Mouse (Mus musculus) midbrain, embryonic 13.5 days (tissue): ENCODE measurements around the gene Lrrn2. TPM values are rescaled to one million over a fixed set of nuclear protein-coding genes. Genes with fewer than 3 reads are reported as not detected.
A peak's percentile ranks its signal among the peaks of the same experiment; 100 is the strongest.

ENCODE experiments used
- ATAC-seq: fragments of 200-750 bp; cut with Nextera tagmentation; 2 replicates; pipeline ENCODE4 v1.8.0; 2017; ENCODE audit warnings: mild to moderate bottlenecking, moderate TSS enrichment, moderate library complexity
- H3K27ac ChIP-seq: fragments of 300-500 bp; sonication (generic); 2 replicates; pipeline ENCODE4 v1.5.1; 2015; ENCODE audit warnings: inconsistent platforms, mild to moderate bottlenecking, moderate library complexity
- H3K27me3 ChIP-seq: fragments of 300-500 bp; sonication (generic); 2 replicates; pipeline ENCODE4 v1.6.1; 2015; ENCODE audit warnings: mild to moderate bottlenecking, inconsistent platforms
- H3K36me3 ChIP-seq: fragments of 300-500 bp; sonication (generic); 2 replicates; pipeline ENCODE4 v1.6.1; 2015; ENCODE audit warnings: mild to moderate bottlenecking, inconsistent platforms
- H3K4me1 ChIP-seq: fragments of 300-500 bp; sonication (generic); replicated peaks from 2 replicates; pipeline ENCODE4 v1.6.1; 2015; ENCODE audit warnings: inconsistent platforms
- H3K4me2 ChIP-seq: fragments of 300-500 bp; sonication (generic); replicated peaks from 2 replicates; pipeline ENCODE4 v1.6.1; 2015; ENCODE audit warnings: moderate library complexity, mild to moderate bottlenecking, inconsistent platforms
- H3K4me3 ChIP-seq: fragments of 300-500 bp; sonication (generic); replicated peaks from 2 replicates; pipeline ENCODE4 v1.5.1; 2015; ENCODE audit warnings: mild to moderate bottlenecking, inconsistent platforms
- H3K9ac ChIP-seq: fragments of 300-500 bp; sonication (generic); replicated peaks from 2 replicates; pipeline ENCODE4 v1.6.1; 2015; ENCODE audit warnings: mild to moderate bottlenecking, inconsistent platforms
- H3K9me3 ChIP-seq: fragments of 300-500 bp; sonication (generic); 2 replicates; pipeline ENCODE4 v1.6.1; 2016; ENCODE audit warnings: mild to moderate bottlenecking, inconsistent platforms
- WGBS: fragments of 180-500 bp; shearing (Covaris S2); methylation state at CpG from one replicate; pipeline ENCODE4 v1.1.7; 2015; 5-methylcytosine and 5-hydroxymethylcytosine counted together
- polyA plus RNA-seq: library from polyadenylated mRNA; unstranded; fragments of >200 nt; fragmentation: Nextera tagmentation; extraction: Ambion mirVana; gene quantifications from 2 replicates; pipeline ENCODE4 v1.2.1, GENCODE M21; 2015

Lrrn2 gene
- polyA plus RNA-seq, 1 experiment from 2014 or later, result 30.3 TPM

DNA sequence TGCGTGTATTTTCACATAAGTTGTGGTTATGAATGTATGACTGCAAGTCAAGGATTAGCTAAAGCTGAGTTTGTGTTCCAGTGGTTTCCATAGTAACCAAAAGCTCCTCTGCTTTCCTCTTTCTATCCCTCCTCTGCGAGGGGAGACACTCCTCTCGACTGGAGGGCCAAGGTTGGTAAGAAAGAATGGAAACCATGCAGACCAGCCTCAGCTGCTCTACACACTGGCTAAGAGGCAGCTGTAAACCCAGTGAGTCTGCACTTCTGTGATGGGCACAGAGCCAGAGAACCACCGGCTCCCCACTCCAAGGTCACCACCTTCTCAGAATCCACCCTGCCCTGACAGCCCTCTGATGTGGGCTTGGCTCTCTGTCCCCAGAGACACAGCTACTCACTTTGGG lies 28.3 kb upstream of the Lrrn2 start:
- peak; percentile 30; the same call in 1 of the 2 replicates for ATAC-seq
- WGBS, result 37% methylated on average over 4 of the region's 4 CpGs
- no peak overlapping the region for H3K4me2 ChIP-seq
- H3K9ac ChIP-seq, result no peak overlapping the region
- H3K4me3 ChIP-seq, result no peak overlapping the region
- no peak overlapping the region for H3K27ac ChIP-seq
- no peaks in the 10 kb centered on the region for H3K27me3 ChIP-seq
- H3K4me1 ChIP-seq, result peaks cover 22% of the 10 kb centered on the region
- H3K9me3 ChIP-seq, result peaks cover 5% of the 10 kb centered on the region; the same call in 1 of the 2 replicates
- no peaks in the 10 kb centered on the region for H3K36me3 ChIP-seq

DNA sequence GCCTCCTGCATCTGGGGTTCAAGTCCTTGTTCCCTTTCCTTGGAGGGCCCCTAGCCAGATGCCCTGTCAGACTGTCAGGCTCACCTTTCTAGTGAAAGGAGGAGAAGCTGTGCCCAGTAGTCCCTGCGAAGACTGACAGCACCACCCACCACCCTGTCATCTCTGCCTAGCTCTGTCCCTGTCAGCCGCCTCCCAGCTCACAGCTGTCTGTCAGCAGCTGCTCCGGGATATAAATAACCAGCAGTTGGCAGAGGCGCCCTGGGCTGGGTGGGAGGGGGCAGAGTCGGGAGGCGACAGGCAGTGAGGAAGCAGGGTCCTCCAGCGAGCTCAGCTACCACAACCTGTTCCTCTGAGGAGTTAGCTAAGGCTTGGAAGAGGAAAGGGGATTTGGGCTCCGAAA lies 26.8 kb upstream of the Lrrn2 start:
- ATAC-seq, result peak; percentile 74; the same call in 1 of the 2 replicates

DNA sequence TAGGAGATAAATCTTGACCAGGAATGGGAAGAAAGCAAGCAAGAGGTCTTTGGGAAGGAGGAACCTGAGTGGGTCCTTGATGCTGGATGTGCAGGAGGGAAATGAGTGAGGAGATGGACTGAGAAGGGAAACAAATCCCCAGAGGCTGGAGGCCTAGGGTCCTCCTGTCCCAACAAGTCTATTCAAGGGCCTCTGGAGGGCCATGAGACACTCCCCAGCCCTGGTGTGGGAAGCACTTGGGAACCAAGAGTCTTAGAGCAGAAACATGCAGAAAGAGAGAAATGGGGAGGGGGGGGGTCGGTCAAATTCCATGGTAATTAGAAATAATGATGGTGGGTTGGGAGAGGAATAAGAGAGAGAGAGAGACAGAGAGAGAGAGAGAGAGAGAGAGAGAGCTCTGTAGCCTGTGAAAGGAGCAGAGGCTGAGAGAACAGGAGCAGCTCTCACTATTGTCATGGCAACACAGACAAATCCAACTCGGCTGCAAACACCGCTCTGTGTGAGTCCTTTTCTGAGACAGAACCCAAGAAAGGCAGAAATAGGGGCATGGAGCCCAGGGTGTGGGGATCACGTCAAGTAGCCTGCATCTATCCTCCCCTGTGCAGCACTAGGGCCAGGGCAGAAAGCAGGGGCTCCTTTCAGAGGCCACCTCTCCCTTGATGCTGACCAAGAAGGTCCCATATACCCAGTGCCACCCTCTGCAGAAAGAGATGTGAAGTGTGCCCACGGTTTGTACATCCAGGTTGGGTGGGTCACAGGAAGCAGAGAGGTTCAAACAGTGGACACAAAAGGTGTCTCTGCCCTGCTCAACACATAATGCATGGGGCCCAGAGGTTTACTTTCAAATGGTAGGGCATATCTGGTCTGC lies 21.3 kb upstream of the Lrrn2 start:
- Histone ChIP-seq H3K27me3 (peaks cover 5% of the 10 kb centered on the region; the same call in 1 of the 2 replicates), H3K9me3 (no peaks in the 10 kb centered on the region), H3K27ac (peak overlapping the region; percentile 44), H3K4me2 (no peak overlapping the region), H3K4me3 (no peak overlapping the region), H3K9ac (no peak overlapping the region), H3K36me3 (no peaks in the 10 kb centered on the region), H3K4me1 (peaks cover 19% of the 10 kb centered on the region)
- ATAC-seq, result peak; percentile 92
- 13% methylated on average over 5 of the region's 5 CpGs for WGBS

More for the DNA sequence above, 26.8 kb upstream of the Lrrn2 start:
- H3K9me3 ChIP-seq, result no peaks in the 10 kb centered on the region
- H3K4me1 ChIP-seq, result peaks cover 25% of the 10 kb centered on the region
- no peak overlapping the region for H3K4me3 ChIP-seq
- no peak overlapping the region for H3K9ac ChIP-seq
- H3K27me3 ChIP-seq, result no peaks in the 10 kb centered on the region
- whole genome bisulfite sequencing, result 41% methylated on average over 8 of the region's 8 CpGs
- H3K36me3 ChIP-seq, result no peaks in the 10 kb centered on the region
- no peak overlapping the region for H3K27ac ChIP-seq
- no peak overlapping the region for H3K4me2 ChIP-seq

DNA sequence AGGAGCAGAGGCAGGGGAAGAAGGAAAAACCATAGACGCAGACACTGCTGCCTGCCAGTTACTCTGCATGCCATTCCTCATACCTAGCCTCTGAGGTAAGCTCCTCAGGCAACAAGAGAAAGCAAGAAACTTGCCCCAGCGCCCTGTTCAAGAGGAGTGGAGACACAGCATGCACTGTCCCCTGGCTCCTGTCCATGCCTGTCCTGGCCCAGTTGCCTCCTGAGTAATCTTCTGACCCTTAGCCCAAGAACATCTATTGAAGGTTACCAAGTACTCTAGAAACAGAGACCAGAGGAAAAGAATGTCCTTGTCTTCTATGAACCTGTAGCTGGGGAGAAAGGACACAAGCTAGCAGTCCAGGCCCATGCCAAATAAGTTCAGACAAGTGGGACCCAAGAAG lies 15.9 kb upstream of the Lrrn2 start:
- 86% methylated on average over 2 of the region's 2 CpGs for WGBS
- H3K4me2 ChIP-seq, result no peak overlapping the region
- H3K9ac ChIP-seq, result no peak overlapping the region
- H3K9me3 ChIP-seq, result no peaks in the 10 kb centered on the region
- no peak overlapping the region for H3K4me3 ChIP-seq
- H3K4me1 ChIP-seq, result peaks cover 6% of the 10 kb centered on the region
- no peaks in the 10 kb centered on the region for H3K36me3 ChIP-seq
- no peak overlapping the region for H3K27ac ChIP-seq
- no peak for ATAC-seq
- peaks cover 5% of the 10 kb centered on the region; the same call in 1 of the 2 replicates for H3K27me3 ChIP-seq

DNA sequence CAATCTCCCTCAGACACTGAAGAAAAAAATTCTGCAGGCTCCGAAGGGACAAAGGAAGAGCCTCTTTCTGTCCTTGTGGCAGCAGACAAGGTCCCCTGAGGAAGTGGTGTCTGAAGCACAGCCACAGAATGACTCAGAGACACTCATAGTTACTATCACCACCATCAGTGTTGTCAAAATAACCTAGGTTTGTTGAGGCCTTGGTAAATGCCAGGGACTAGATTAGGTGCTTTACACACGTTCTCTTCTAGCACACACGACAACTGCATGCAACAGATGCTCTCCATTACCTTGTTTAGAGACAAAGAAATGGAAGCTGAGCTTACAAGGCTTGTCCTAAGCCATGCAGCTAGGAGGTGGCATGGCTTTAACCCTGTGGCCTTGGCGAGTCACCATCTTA lies 14.5 kb upstream of the Lrrn2 start:
- no peak for ATAC-seq
- 91% methylated on average over 4 of the region's 4 CpGs for WGBS
- H3K27me3 ChIP-seq, result peaks cover 5% of the 10 kb centered on the region; the same call in 1 of the 2 replicates

DNA sequence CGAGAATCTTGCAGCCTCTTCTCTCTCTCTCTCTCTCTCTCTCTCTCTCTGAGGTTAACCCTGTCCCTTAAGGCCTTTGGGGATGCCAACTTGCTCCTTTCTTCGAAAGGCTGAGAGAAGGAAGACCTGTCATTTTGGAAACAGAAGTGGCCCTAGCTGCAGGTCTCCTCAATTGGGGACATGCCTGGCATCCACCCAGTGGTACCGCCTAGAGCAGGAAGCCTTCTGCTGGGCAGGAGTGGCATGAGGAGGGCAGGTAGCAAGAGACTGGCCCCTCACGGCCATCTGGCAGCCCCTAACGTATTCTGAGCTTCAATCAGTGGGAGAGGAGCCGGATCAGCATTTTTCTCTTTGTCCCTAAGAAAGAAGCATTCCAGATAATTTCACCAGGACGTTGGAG lies 9.7 kb upstream of the Lrrn2 start:
- 49% methylated on average over 7 of the region's 7 CpGs for WGBS
- Histone ChIP-seq H3K4me1 (no peaks in the 10 kb centered on the region), H3K4me2 (no peak overlapping the region), H3K36me3 (no peaks in the 10 kb centered on the region), H3K27ac (no peak overlapping the region), H3K4me3 (no peak overlapping the region), H3K9me3 (no peaks in the 10 kb centered on the region), H3K27me3 (no peaks in the 10 kb centered on the region), H3K9ac (no peak overlapping the region)
- ATAC-seq, result no peak

More for the DNA sequence above, 14.5 kb upstream of the Lrrn2 start:
- Histone ChIP-seq H3K9me3 (no peaks in the 10 kb centered on the region), H3K4me3 (no peak overlapping the region), H3K36me3 (no peaks in the 10 kb centered on the region), H3K9ac (no peak overlapping the region), H3K27ac (no peak overlapping the region), H3K4me2 (no peak overlapping the region), H3K4me1 (no peaks in the 10 kb centered on the region)

DNA sequence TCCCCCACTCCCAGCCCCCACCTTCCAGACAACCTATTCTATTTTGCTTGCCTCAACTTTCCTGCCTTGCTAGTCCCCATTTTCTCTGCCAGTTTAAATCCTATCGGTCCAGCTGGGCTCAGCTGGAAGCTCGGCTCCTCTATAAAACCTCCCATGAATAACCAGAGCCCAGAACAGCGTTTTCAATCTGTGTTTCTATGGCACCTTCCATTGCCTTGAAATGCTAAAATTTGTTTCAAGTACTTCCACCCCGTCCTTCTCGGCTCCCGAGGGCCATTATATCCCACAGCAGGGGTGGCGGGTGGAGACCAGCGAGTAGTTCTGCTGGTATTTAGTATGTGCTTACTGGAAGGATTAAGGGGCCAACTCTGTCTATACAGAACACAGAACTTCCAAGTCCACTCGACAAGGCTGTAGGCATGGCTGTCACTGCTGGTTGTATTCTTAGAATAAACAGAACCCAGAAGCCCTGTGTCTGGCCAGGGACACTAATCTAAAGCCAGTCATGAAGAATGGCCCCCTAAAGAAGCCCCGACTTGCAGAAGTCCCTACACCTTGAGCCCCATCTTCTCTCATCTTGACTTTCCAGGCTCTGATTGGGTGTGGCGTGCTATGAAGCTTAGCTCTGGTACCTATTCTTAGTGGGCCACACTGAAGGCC lies 992 bp upstream of the Lrrn2 start:
- Histone ChIP-seq H3K4me3 (peak overlapping the region; percentile 85; the same call in 1 of the 2 replicates), H3K27ac (peak overlapping the region; percentile 11; the same call in 1 of the 2 replicates), H3K27me3 (0 out of 2 replicates have a peak, but pooled peaks cover 21% of the 10 kb centered on the region), H3K4me2 (peak overlapping the region; percentile 97), H3K4me1 (peaks cover 36% of the 10 kb centered on the region), H3K9ac (no peak overlapping the region), H3K9me3 (no peaks in the 10 kb centered on the region), H3K36me3 (no peaks in the 10 kb centered on the region)
- WGBS, result 10% methylated on average over 11 of the region's 11 CpGs
- ATAC-seq, result no peak

DNA sequence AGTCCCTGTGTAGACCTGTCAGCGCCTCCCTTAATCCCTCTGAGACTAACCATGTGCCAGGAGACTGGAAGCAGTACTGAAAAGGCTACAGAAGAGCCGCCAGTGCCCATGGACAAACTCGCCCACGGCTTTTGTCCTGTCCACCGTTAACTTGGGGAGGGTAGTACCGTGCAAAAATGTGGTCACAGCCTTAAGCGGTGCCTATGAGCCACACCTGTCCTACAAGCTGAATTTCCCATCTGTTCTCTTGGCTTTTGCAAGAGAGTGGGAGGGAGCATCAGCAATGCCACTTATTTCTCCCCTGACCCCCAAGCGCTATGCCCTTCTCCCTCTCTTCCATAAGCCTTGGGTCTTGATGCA lies 292 bp upstream of the Lrrn2 start:
- H3K27ac ChIP-seq, result peak overlapping the region; percentile 88
- H3K27me3 ChIP-seq, result 0 out of 2 replicates have a peak, but pooled peaks cover 21% of the 10 kb centered on the region
- H3K36me3 ChIP-seq, result no peaks in the 10 kb centered on the region
- H3K4me1 ChIP-seq, result peaks cover 36% of the 10 kb centered on the region
- peak overlapping the region; percentile 87 for H3K9ac ChIP-seq
- no peaks in the 10 kb centered on the region for H3K9me3 ChIP-seq
- peak overlapping the region; percentile 97 for H3K4me2 ChIP-seq
- 8% methylated on average over 8 of the region's 8 CpGs for WGBS
- H3K4me3 ChIP-seq, result peak overlapping the region; percentile 85
- ATAC-seq, result peak; percentile 9

DNA sequence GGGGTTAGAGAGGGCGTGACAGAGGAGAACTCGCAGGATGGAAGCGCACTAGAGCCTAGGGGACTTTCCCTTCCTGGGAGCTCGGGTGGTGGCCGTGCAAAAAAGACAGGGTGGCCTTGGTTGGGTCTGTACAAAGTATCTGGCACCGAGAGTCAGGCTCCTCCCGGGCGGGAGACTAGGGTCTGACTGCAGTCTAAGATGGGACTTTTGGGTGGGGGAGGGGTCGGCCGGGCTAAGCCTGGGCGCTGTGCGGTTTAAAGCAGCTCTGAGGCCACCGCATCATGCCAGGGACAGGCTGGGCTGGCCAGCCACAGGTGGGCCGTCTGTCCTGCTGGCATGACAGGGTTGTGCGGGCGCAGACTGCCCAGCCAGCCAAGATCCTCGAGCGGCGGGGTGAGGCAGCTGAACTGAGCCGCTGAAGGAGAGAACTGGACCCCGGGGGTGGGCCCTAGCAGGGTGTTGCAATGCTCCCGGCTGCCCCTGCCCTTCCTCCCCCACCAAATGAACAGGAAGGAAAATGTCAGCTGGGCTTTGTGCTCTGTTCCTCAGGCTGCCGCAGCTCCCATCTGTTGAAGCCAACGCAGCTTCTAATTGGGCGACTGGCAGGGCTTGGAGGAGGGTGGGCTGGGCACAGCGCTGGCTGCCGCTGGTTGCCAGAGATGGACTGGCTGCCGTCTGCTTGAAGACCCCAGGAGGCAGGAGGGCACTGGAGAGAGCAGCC lies 1.1 kb downstream of the Lrrn2 start:
- Histone ChIP-seq H3K27ac (peak overlapping the region; percentile 88), H3K4me3 (peak overlapping the region; percentile 85), H3K9me3 (no peaks in the 10 kb centered on the region), H3K4me1 (peaks cover 45% of the 10 kb centered on the region), H3K27me3 (0 out of 2 replicates have a peak, but pooled peaks cover 21% of the 10 kb centered on the region), H3K4me2 (peak overlapping the region; percentile 97), H3K9ac (peak overlapping the region; percentile 87), H3K36me3 (no peaks in the 10 kb centered on the region)
- peak; percentile 77 for ATAC-seq
- under 1% methylated on average over 28 of the region's 28 CpGs for WGBS

DNA sequence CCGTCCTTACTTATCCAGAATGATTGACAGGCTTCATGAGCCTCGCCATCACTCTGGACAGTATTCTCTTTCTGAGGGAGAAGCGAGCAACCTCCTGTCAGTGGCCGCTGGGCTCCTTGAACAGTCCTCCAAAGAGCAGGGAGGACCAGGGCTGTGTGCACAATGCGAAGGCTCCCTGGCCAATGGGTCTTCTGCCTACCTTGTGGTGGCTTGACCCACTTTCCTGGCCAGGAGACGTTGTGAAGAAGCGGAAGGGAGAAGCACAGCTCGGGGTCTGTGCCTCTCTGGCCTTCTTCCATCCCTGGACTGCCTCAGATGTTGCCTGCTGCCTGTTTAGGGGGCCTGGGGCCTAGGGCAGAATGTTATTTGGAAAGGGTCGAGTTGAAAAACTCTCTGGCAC lies 1.8 kb downstream of the Lrrn2 start:
- H3K36me3 ChIP-seq, result no peaks in the 10 kb centered on the region
- H3K27me3 ChIP-seq, result 0 out of 2 replicates have a peak, but pooled peaks cover 21% of the 10 kb centered on the region
- peaks cover 51% of the 10 kb centered on the region for H3K4me1 ChIP-seq
- ATAC-seq, result 0 out of 2 replicates have a peak, but pooled peaks have one; percentile 1
- 26% methylated on average over 9 of the region's 9 CpGs for WGBS
- peak overlapping the region; percentile 97 for H3K4me2 ChIP-seq
- peak overlapping the region; percentile 85 for H3K4me3 ChIP-seq
- peak overlapping the region; percentile 87 for H3K9ac ChIP-seq
- peak overlapping the region; percentile 88 for H3K27ac ChIP-seq
- no peaks in the 10 kb centered on the region for H3K9me3 ChIP-seq

DNA sequence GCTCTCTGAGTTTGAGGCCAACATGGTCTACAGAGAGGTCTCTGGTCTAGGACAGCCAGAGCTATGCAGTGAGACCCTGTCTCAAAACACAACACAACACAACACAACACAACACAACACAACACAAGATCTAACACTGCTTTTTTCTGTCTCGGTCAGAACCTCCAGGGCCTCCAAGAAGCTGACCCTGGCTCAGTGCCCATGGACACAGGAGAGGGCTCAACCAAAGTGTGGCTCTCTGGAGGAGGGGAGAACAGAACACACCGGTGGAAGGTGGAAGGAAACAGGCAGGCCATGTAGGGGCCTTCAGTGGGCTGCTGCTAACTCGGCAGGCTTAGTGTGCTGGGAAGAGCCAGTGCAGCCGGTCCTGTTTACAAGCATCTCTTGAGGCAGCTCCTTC lies 5.6 kb downstream of the Lrrn2 start:
- Histone ChIP-seq H3K9ac (0 out of 2 replicates have a peak overlapping the region, but pooled peaks have one; percentile 20), H3K9me3 (no peaks in the 10 kb centered on the region), H3K4me1 (peaks cover 57% of the 10 kb centered on the region), H3K36me3 (0 out of 2 replicates have a peak, but pooled peaks cover 4% of the 10 kb centered on the region), H3K27me3 (0 out of 2 replicates have a peak, but pooled peaks cover 6% of the 10 kb centered on the region), H3K4me3 (no peak overlapping the region), H3K27ac (no peak overlapping the region), H3K4me2 (no peak overlapping the region)
- ATAC-seq, result no peak
- WGBS, result 43% methylated on average over 4 of the region's 4 CpGs
